Mouse (Mus musculus) frontal cortex, adult (tissue): Measurements from ENCODE around the gene Impad1.
A peak's percentile ranks its signal among the peaks of the same experiment; 100 is the strongest.

Experiments
- ATAC-seq: cut with Nextera tagmentation; 2 replicates; pipeline ENCODE4 v1.9.2; 2017; ENCODE audit warnings: mild to moderate bottlenecking, moderate library complexity, mixed read lengths; ENCODE audit not compliant: low TSS enrichment

The Impad1 gene

GRCm38 (mm10) chr4:4792992-4793834 lies at the start of gene Impad1:
Impad1 (minus strand) TSS chr4:4793355.
- peak; percentile 96 for ATAC-seq

- peak; percentile 52; the same call in 1 of the 2 replicates for ATAC-seq
Measured at GRCm38 (mm10) chr4:4840145-4840544, 47.0 kb upstream of the Impad1 start.

- no peak for ATAC-seq
Measured at GRCm38 (mm10) chr4:4833789-4834295, 40.7 kb upstream of the Impad1 start.

- no peak for ATAC-seq
Measured at GRCm38 (mm10) chr4:4828131-4828530, 35.0 kb upstream of the Impad1 start.

GRCm38 (mm10) chr4:4822119-4822518 lies 29.0 kb upstream of the Impad1 start:
- no peak for ATAC-seq

- ATAC-seq: peak; percentile 72
Measured at GRCm38 (mm10) chr4:4792141-4792991, 789 bp downstream of the Impad1 start.

GRCm38 (mm10) chr4:4791180-4791579 lies 2.0 kb downstream of the Impad1 start:
- ATAC-seq: no peak

GRCm38 (mm10) chr4:4785169-4785568 lies 8.0 kb downstream of the Impad1 start:
- ATAC-seq: no peak

- no peak for ATAC-seq
Measured at GRCm38 (mm10) chr4:4784305-4784704, 8.8 kb downstream of the Impad1 start.

- no peak for ATAC-seq
Measured at GRCm38 (mm10) chr4:4783686-4783957, 9.5 kb downstream of the Impad1 start.

- no peak for ATAC-seq
Measured at GRCm38 (mm10) chr4:4782882-4783685, 10.1 kb downstream of the Impad1 start.

GRCm38 (mm10) chr4:4779265-4779770 lies 13.8 kb downstream of the Impad1 start:
- ATAC-seq: peak; percentile 82

GRCm38 (mm10) chr4:4771523-4772114 lies 21.5 kb downstream of the Impad1 start:
- ATAC-seq: peak; percentile 54; the same call in 1 of the 2 replicates

- no peak for ATAC-seq
Measured at GRCm38 (mm10) chr4:4765806-4766205, 27.3 kb downstream of the Impad1 start.

- no peak for ATAC-seq
Measured at GRCm38 (mm10) chr4:4758376-4758775, 34.8 kb downstream of the Impad1 start.

- peak; percentile 80 for ATAC-seq
Measured at GRCm38 (mm10) chr4:4729427-4729826, 63.7 kb downstream of the Impad1 start.

GRCm38 (mm10) chr4:4726241-4726776 lies 66.8 kb downstream of the Impad1 start:
- no peak for ATAC-seq

- ATAC-seq: no peak
Measured at GRCm38 (mm10) chr4:4723821-4724220, 69.3 kb downstream of the Impad1 start.

- no peak for ATAC-seq
Measured at GRCm38 (mm10) chr4:4722081-4722480, 71.1 kb downstream of the Impad1 start.

GRCm38 (mm10) chr4:4717763-4718347 lies 75.3 kb downstream of the Impad1 start:
- peak; percentile 74 for ATAC-seq
